Mouse (Mus musculus): ENCODE data around the gene Ceacam2.
"Not testable (repeated sequence)": the region's sequence is repeated elsewhere in the genome, so short reads cannot be mapped to it uniquely, and the experiment has no call there.

Gene Ceacam2

DNA sequence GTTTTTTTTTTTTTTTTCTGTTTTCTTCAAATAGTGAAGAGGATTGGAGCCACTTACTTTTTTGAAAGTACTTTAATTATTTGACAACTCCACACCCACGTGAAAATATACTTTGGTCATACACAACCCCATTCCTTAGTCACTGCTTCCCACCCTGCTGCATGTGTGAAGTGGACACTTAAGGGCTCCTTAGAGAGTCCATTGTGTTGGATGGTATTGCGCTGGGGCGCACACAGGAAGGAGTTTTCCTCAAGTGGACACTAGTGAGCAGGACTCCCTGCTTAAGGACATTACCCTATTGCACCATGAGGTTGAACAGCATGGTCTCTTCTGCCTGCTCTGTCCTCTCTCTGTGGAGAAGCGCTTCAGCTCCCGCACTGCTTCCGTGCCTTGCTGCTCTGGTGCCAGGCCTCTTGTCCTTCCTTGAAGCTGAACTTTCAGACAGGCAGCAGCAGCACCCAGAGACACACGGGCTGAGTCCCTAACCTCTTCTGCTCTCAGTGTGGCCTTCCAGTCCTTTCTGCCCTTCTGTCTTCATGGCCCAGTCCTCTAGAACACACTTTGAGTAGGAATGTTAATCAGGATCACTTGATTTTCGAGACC lies 56.4 kb downstream of the Ceacam2 start:
- DNase-seq (ENCODE audit: low read depth, low spot score) = no peak

- DNase-seq (ENCODE audit: low read depth, low spot score) = not testable (repeated sequence)
Measured at GRCm38 (mm10) chr7:25480791-25481190, 58.9 kb downstream of the Ceacam2 start.

GRCm38 (mm10) chr7:25479440-25479839 lies 60.2 kb downstream of the Ceacam2 start:
- no peak for DNase-seq (ENCODE audit: low read depth, low spot score)

DNA sequence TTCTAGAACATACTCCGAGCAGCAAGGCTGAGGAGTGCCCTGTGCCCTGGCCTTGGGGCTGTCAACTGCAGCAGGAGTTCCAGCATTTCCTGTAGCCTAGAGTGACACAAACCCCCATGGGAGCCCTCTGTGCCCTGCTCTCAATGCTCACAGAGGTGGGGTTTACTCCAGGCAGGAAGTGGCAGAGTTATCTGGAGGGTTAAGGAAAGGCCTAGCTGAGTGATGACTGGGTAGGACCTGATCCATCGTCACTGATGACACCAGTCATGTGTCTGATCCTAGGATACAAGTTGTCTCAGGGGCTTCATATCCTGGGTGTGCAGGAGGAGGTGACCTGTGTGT lies 61.9 kb downstream of the Ceacam2 start:
- not testable (repeated sequence) for DNase-seq (ENCODE audit: low read depth, low spot score)

DNA sequence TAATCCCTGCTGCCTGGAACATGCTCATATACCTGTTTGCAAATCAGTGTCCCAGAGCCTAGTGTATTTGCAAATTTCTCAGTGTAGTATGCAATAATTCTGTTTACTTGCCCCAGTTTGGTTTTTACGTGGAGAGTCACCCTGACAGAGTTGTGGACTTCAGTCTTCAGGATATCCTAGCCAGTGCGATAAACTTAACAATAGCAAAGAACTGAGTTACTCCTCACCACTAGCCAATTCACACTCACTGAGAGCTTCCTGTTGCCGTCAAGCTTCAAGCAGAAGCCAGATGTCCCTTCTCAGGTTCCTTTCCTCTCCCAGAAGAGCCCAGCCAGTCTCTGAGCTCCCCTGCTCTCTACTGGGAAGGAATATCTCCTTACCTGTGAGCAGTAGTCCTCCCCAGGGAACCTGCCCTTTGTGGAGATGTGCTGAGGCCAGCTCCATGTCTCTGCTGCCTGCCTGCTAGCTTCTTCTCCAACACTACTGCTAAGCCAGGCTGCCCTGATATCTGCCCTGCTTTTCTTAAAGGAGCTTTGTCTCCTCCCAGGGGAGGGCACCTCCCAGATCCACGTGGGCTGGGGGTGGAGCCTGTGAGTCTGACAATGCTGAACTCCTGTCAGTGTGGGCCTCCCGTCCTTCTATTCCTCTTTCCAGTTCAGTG lies 62.4 kb downstream of the Ceacam2 start, which contains the start of gene Ceacam1:
TSS of gene Ceacam1 (minus strand) at position 513 of the 661 bp plus-strand sequence.
- DNase-seq (ENCODE audit: low read depth, low spot score) = not testable (repeated sequence)

GRCm38 (mm10) chr7:25471821-25472220 lies 67.8 kb downstream of the Ceacam2 start:
- not testable (repeated sequence) for DNase-seq (ENCODE audit: low read depth, low spot score)
